Mouse (Mus musculus) kidney, adult 18-20 months (tissue): ENCODE results near the gene Islr.
"Not testable (repeated sequence)": the region's sequence is repeated elsewhere in the genome, so short reads cannot be mapped to it uniquely, and the experiment has no call there.

ENCODE experiments used
- DNase-seq: peaks from one replicate; pipeline ENCODE4 v3.0.0; 2021

Islr gene

DNA sequence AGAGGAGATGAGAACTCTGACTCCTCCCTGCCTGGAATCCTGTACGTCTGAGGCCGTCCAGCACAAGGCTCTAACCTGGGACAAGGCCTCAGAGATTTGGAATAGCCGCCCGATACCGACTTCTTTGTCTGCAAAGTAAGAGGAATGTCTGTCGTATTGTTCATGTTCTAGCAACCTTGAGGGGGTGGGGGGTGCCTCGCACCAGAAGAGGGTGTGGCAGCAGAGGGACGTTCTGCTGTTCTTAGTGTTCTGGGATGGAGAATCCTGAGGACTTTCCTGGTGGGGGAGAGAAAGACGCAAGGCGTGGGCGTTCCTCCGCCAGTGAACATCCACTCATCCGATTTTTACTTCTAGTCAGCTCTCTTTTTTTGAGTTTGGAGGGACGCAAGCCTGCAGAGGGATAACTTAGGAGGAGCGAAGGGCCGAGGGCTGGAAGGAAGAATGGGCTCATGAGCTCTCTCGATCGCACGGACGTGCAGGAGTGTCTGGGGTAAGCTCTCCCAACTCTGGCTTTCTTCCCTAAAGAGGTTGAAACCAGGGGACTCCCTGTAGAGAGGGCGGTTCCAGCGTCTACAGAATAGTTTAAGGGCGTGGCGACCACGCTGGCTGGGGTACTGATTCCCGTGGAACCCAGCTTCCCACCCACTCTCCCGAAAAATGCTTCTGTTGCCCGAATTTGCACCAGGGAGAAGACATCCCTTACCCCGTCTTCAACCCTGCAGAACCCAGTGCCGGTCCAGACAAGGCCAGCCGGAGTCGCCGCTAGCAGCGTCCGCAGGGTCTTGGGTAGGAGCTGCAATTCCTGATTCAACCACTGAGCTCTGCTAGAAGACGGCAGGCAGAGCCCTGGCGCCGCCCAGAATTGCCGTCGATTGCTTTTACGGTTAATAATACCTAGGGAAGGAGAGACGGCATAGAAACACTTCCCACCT is at the start of gene Islr, which contains the start of gene Islr2:
Gene Islr (minus strand): TSS at position 791 of the 932 bp plus-strand sequence.
Gene Islr2 (minus strand): TSS at position 804 of the 932 bp plus-strand sequence.
- DNase-seq, result peak; percentile 76

DNA sequence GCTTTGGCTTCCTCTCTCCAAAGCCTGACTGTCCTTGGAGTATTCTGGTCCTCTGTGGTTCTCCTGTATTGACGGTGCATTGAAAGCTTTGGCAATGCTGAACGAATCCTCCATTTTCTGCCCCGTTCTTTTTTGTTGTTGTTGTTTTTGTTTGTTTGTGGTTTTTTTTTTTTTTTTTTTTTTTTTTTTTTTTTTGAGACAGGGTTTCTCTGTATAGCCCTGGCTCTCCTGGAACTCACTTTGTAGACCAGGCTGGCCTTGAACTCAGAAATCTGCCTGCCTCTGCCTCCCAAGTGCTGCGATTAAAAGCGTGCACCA is 49.7 kb upstream of the Islr start:
- DNase-seq, result not testable (repeated sequence)

GRCm38 (mm10) chr9:58253033-58253804 is 49.1 kb upstream of the Islr start, which contains the start of gene Stoml1:
Gene Stoml1 (plus strand): TSS chr9:58253164.
- peak; percentile 96 for DNase-seq

- not testable (repeated sequence) for DNase-seq
These were observed 46.6 kb upstream of the Islr start for GRCm38 (mm10) chr9:58250730-58251129.

- no peak for DNase-seq
These were observed 46.2 kb upstream of the Islr start for GRCm38 (mm10) chr9:58250322-58250721.

DNA sequence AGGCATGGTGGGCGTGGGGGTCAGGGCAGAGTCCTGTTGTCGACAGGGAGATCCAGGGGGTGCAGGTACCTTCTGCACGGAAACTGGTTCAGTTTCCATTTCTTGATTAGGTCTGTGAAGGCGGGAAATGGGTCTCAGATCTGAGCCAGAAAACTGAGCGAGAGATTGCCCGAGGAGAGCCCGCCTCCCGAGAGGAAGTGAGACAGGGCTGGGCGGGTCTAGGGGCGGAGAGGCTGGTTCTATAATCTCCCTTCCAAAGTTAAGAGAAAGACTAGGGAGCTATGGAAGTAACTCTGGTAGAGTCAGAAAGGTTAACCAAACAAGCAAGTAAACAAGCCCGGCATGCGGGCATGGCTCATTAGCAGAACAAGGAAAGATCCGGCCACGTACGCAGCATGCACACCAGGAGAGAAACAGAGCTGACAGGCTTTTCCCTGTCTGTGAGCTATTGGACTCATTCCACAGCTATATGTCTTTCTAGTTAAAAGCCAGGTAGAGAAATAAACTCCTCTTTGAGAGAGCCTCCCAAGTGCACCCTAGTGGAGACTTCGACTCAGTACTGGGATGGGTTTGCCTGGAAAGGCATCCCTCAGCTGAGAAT is 45.6 kb upstream of the Islr start, which contains the start of gene Pml:
Gene Pml (minus strand): TSS at position 195 of the 601 bp plus-strand sequence.
- peak; percentile 85 for DNase-seq

DNA sequence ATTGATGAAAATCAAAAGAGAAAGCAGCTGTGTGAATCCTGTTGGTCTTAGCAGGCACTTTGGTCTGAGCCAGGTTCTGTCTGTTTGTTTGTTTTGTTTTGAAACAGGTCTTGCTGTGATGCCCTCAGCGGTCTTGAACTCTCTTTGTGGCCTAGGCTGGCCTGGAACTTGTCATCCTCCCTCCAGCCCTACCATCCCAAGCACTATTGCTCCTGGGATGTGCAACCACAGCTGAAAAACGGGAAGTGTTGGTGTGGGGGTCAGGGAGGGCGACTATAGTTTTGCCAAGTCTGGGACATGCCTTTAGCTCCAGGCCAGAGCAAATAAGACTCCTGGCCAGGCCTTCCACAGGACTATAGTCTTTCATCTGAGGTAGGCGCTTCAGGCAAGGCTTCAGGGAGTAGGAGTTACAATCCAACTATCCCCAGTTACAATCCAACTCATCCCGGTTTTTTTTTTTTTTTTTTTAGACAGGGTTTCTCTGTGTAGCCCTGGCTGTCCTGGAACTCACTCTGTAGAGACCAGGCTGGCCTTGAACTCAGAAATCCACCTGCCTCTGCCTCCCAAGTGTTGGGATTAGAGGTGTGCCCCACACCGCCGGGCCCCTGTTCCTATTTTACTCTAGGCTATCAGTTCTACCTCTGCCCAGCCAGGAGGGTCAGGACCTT is 44.8 kb upstream of the Islr start:
- no peak for DNase-seq

DNA sequence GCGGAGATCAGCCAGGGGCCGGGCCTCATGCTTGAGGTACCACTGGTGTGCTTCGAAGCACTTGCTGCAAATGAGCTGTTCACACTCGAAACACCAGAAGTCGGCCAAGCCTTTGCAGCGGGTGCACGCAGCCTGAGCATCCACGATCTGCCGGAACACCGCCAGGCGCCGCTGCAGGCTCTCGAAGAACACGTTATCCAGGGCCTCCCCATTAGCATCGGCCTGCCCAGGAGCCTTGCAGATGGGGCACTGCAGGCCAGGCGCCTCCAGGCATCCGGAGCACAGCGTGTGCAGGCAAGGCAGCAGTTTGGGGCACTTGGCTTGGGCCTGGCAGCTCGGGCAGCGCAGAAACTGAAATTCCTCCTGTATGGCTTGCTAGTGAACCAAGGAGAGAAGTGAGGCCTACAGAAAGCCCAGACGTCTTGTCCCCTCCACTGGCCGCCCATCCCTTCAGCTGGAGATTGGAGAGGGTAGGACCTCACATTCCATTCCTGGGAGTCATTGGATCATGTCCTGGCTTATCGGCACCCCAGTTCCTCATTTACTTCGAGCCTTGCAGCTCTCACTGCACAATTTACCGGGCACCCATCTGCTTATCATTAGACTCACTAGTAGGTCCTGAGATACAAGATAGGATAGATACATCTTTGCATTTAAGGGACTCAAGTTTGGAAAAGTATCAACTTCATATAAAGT is 43.1 kb upstream of the Islr start:
- peak; percentile 86 for DNase-seq

DNA sequence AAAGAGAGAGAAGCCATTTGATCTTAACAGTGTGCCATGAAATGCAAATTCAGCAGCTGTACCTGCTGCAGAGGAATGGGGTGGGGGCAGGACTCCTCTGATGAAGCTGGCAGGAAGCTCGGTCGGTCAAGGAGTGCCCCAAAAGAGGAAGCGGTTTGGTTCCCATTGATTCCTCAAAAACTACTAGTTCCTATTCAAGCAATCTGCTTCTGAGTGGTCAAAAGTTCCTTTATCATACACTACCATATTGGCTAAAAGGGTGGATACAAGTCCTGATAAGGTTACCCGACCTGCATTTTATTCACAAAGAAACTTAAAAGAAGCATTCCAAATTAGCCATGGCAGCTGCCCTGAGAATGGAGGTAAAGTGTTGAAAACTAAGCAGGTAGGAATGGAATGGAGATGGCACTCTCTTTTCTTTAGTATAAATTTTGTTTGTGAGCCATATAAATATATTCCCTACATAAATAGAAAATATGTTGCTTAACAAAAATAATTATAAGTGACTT is 42.0 kb upstream of the Islr start:
- no peak for DNase-seq

- DNase-seq, result no peak
These were observed 39.6 kb upstream of the Islr start for GRCm38 (mm10) chr9:58243696-58244095.

GRCm38 (mm10) chr9:58242696-58243095 is 38.6 kb upstream of the Islr start:
- no peak for DNase-seq

- DNase-seq, result peak; percentile 63
These were observed 37.8 kb upstream of the Islr start for GRCm38 (mm10) chr9:58241780-58242485.

DNA sequence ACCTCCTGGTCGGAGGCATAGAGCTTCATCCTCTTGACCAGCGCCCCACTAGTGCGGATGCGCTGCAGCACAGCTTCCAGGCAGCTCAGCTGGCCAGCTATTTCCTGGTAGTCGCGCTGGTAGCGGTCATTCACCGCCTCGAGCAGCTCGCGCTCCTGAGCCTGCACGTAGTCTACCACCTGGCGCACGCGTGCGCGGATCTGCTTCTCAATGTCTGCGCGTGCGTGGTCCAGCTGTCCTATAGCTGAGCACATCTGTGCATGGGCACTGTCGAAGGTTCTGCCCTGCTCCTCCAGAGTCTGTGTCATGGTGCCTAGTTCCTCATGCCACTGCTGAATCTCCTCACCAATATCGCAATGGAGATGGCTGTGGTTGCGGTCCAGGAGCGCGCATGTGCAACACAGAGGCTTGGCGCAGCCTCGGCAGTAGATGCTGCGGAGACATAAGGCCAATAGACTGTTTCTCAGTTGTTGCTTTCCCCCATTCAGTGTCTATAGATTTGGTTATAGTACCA is 30.5 kb upstream of the Islr start:
- no peak for DNase-seq

GRCm38 (mm10) chr9:58232374-58232773 is 28.3 kb upstream of the Islr start:
- DNase-seq, result no peak

GRCm38 (mm10) chr9:58231746-58232145 is 27.6 kb upstream of the Islr start:
- no peak for DNase-seq

- DNase-seq, result peak; percentile 56
These were observed 24.8 kb upstream of the Islr start for GRCm38 (mm10) chr9:58228777-58229466.

DNA sequence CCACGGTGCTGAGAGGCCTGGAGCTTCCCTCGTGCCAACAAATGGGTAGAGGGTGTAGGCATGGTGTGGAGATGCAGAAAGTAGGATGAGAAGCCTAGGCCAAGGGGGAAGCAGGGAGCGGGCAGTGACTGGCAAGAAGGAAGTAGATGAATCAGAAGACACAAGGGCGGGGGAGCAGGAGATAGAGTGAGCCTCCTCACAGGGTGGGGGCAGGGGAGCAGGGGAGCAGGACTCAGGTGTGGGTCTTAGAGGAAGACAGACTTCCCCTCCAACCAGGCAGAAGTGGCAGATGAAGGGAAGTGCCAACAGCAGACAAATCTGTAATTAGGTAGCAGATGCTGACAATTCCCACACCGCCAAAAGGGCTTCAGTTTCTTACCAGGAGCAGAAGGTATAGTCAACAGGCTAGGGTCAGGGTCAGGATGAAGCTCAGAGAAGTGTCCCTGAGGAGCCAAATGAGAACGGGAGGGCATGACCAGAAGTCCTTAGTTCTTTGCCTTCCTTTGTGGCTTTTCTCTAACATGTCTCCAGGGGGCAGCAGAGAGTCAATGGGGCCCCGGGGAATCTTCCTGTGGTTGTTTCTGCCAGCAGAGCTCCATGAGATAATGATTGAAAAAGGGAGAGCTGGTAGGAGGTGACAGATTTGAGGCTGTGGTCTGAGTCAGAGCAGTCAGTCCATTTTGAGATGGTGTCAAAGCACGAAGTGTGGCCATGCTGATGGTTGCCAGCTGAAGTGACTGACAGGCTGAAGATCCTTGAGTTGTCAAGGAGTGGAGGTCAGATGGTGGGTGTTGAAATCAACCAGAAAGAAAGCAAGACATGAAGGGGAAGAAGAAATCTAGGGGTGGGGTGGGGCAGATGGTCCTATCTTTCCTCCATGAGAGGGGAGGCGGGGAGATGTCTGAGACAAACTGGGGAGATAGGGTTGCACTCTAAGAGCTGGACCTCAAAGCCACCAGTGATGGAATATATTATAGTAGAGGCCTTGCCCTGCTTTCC is 22.1 kb upstream of the Islr start:
- DNase-seq, result peak; percentile 62

DNA sequence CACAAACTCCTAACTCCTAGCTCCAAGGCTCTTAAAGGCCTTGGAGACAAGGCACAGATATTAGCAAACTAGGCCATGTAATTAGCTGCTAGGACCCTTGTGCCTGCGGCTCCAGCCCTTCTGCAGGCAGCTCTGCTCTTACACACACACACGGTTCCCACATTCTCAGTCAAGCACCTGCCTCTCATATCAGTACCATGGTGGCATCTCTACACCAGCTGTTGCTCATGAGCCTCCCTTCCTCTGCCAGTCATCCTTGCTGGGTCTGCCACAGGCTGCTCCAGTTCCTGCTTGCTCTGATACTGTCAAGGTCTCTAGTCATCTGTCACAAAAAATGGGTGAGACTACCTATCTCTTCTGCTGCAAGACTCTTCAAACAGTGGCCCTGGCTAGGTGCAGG is 20.2 kb upstream of the Islr start:
- DNase-seq, result no peak
